Comparison of ENCODE assay signal across 8 mouse cellular contexts in the genomic region with DNA sequence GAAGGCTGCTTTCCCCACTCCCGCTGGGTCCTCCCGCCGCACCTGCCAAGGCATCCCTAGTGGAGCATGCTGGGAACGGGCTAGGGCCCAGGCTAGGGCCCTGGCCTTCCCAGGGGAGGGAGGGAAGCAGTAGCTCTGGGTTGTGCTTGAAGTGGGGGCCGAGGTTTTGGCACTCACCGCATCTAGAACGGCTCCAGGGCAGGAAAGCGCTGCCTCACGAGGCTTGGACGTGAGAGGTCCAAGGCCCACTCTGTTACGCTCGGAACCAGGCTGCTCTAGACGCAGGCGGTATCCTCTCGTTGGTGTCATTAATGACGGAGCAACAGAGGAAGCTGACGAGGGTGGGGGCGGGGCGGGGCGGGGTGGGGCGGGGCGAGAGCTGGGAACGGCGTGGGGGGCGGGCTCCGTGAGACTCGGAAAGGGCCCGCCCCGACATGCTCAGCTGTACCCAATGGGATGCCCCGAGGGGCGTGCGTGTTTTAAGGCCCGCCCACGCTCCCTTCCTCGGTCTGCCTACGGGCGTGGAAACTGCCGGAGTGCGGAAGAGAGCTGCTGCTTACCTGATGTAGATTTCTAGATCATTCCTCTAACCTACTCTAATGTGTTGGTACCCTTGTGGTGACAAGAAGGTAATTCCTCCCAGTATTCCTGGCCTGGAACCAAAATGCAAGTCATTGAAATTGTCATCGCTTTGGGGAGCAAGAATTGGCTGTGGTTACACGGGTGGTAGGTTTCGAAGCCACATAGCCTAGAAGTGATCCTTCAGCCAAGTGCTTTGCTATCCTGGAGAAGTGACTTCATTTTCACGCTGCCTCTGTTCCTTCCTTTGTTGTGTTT. TPM values are rescaled to one million over a fixed set of nuclear protein-coding genes. Genes with fewer than 3 reads are reported as not detected.
DNase-seq lines count a peak whose midpoint lies in the region; ATAC-seq lines count a peak whose summit lies in the region.

A gene (minus strand): TSS at position 287 of the 837 bp plus-strand sequence.

- no peaks in the 10 kb centered on the region for H3K36me3 ChIP-seq in hindbrain, embryonic 11.5 days (ENCODE audit: control insufficient read depth, insufficient read depth, low read length)

- peak; percentile 90 for DNase-seq in Muller cell, postnatal 12 days (ENCODE audit: inconsistent ontology term)
- peak; percentile 94 for DNase-seq in cerebellum, adult 9-11 months
- peak; percentile 89 to 93 for DNase-seq in frontal cortex, adult 2 months (ENCODE audit: extremely low spot score in 1 of 2, low spot score in 1 of 2)
- DNase-seq in hindbrain, embryonic 11.5 days (ENCODE audit: low spot score), result peak; percentile 87
- peak; percentile 81 to 87 for DNase-seq in layer of hippocampus, postnatal 10 days (ENCODE audit: low spot score in 2 of 2)
- peak; percentile 94 for DNase-seq in lung, postnatal 10 days
- peak; percentile 87 for DNase-seq in ovary, postnatal 36 days (ENCODE audit: low spot score)
- peak; percentile 90 for DNase-seq in thymus, postnatal 25 days

- peak within 1 kb of the TSS; percentile 45 for H3K4me3 ChIP-seq in hindbrain, embryonic 11.5 days (ENCODE audit: low read depth, low read length)

- 19% methylated on average over 43 of the region's 43 CpGs for WGBS in hindbrain, embryonic 11.5 days

- ATAC-seq in hindbrain, embryonic 11.5 days (ENCODE audit: low FRiP score), result peak; percentile 99

- H3K9me3 ChIP-seq in hindbrain, embryonic 11.5 days (ENCODE audit: control insufficient read depth, low read length), result no peaks in the 10 kb centered on the region

- no peaks in the 10 kb centered on the region for H3K4me1 ChIP-seq in hindbrain, embryonic 11.5 days (replicated peaks; ENCODE audit: control insufficient read depth, insufficient read depth, low read length)

- H3K9ac ChIP-seq in hindbrain, embryonic 11.5 days (ENCODE audit: low read depth, low read length), result peak within 1 kb of the TSS; percentile 55

- H3K27ac ChIP-seq in hindbrain, embryonic 11.5 days (ENCODE audit: low read depth, low read length), result peak within 1 kb of the TSS; percentile 72

- peak within 1 kb of the TSS; percentile 29 for H3K4me2 ChIP-seq in hindbrain, embryonic 11.5 days (replicated peaks; ENCODE audit: low read depth, low read length)

- H3K27me3 ChIP-seq in hindbrain, embryonic 11.5 days (ENCODE audit: control insufficient read depth, insufficient read depth, low read length), result no peaks in the 10 kb centered on the region

RNA-seq across cellular contexts. Expression of the gene that starts here (rescaled TPM):
- polyA plus RNA-seq in frontal cortex, adult 2 months (2012; rRNA removed), result 30.3 and 31.1 TPM in 2 replicates
- polyA plus RNA-seq in hindbrain, embryonic 11.5 days (2014; fragmentation: Nextera tagmentation; extraction: Ambion mirVana), result 27.0 and 28.6 TPM in 2 replicates
- total RNA-seq in layer of hippocampus, postnatal 10 days (2021), result 10 to 100 TPM; 15.2 to 17.3 TPM

Comparison
In these comparisons a context has a peak if more than half of its experiments do, and no peak if none do; other contexts are left out.
1. Peak in every context shown above with its lines: DNase-seq, ATAC-seq, H3K4me3 ChIP-seq and H3K27ac ChIP-seq.